Mouse (Mus musculus) neural tube, embryonic 14.5 days (tissue): Measurements from ENCODE around the gene Cytip. TPM values are rescaled to one million over a fixed set of nuclear protein-coding genes. Genes with fewer than 3 reads are reported as not detected.

ENCODE experiments used
- ATAC-seq: fragments of 200-750 bp; cut with Nextera tagmentation; 2 replicates; pipeline ENCODE4 v1.8.0; 2017; ENCODE audit warnings: low read depth, mild to moderate bottlenecking, moderate TSS enrichment, moderate library complexity
- H3K27ac ChIP-seq: fragments of 300-500 bp; sonication (generic); 2 replicates; pipeline ENCODE4 v1.5.1; 2014; ENCODE audit warnings: low read depth, mild to moderate bottlenecking, control low read depth, low read length, moderate library complexity, mixed read lengths
- H3K27me3 ChIP-seq: fragments of 300-500 bp; sonication (generic); 2 replicates; pipeline ENCODE4 v1.6.1; 2014; ENCODE audit warnings: low read length; ENCODE audit not compliant: control insufficient read depth, insufficient read depth
- H3K36me3 ChIP-seq: fragments of 300-500 bp; sonication (generic); 2 replicates; pipeline ENCODE4 v1.6.1; 2014; ENCODE audit warnings: low read length, mixed read lengths; ENCODE audit not compliant: control insufficient read depth, insufficient read depth
- H3K4me1 ChIP-seq: fragments of 300-500 bp; sonication (generic); 2 replicates; pipeline ENCODE4 v1.6.1; 2014; ENCODE audit warnings: low read length; ENCODE audit not compliant: control insufficient read depth, insufficient read depth
- H3K4me2 ChIP-seq: fragments of 300-500 bp; sonication (generic); 2 replicates; pipeline ENCODE4 v1.6.1; 2014; ENCODE audit warnings: mild to moderate bottlenecking, low read depth, low read length, control low read depth
- H3K4me3 ChIP-seq: fragments of 300-500 bp; sonication (generic); 2 replicates; pipeline ENCODE4 v1.5.1; 2014; ENCODE audit warnings: low read depth, low read length, control low read depth, mixed read lengths
- H3K9ac ChIP-seq: fragments of 300-500 bp; sonication (generic); replicated peaks from 2 replicates; pipeline ENCODE4 v1.6.1; 2014; ENCODE audit warnings: low read depth, mild to moderate bottlenecking, control low read depth, low read length, mixed read lengths
- H3K9me3 ChIP-seq: fragments of 300-500 bp; sonication (generic); 2 replicates; pipeline ENCODE4 v1.6.1; 2016; ENCODE audit warnings: low read length; ENCODE audit not compliant: control insufficient read depth
- WGBS: fragments of 180-500 bp; shearing (Covaris S2); extraction: QIAGEN DNeasy Blood & Tissue Kit; methylation state at CpG from one replicate; pipeline ENCODE4 v1.1.7; 2014; 5-methylcytosine and 5-hydroxymethylcytosine counted together
- polyA plus RNA-seq: library from polyadenylated mRNA; unstranded; fragments of >200 nt; fragmentation: Nextera tagmentation; extraction: Ambion mirVana; gene quantifications from 2 replicates; pipeline ENCODE4 v1.2.1, GENCODE M21; 2014

The Cytip gene
- polyA plus RNA-seq, 1 experiment from 2014 or later: 0.33 TPM

DNA sequence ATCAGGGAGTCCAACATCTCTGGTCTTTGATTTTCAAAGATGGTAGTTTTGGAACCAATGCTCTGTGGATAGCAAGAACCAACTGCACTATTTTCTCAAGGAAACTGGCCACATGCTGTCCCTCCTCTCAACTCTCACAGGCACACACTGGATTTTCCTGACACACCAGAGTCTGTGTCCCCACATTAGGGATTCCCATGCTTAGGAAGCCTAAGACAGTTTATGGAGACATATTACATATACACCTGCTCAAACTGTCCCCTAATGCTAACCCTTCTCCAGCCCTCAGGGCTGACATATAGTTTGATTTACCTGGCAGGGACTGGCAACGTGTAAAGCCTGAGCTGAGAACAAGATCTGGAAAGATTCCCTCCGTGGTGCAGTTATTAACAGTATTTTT is 37.2 kb downstream of the Cytip start:
- Histone ChIP-seq H3K4me2 (no peak overlapping the region), H3K9me3 (no peaks in the 10 kb centered on the region), H3K27me3 (no peaks in the 10 kb centered on the region), H3K4me1 (no peaks in the 10 kb centered on the region), H3K4me3 (no peak overlapping the region), H3K9ac (no peak overlapping the region), H3K36me3 (no peaks in the 10 kb centered on the region), H3K27ac (no peak overlapping the region)
- 83% methylated on average over 2 of the region's 2 CpGs for WGBS
- ATAC-seq: no peak

DNA sequence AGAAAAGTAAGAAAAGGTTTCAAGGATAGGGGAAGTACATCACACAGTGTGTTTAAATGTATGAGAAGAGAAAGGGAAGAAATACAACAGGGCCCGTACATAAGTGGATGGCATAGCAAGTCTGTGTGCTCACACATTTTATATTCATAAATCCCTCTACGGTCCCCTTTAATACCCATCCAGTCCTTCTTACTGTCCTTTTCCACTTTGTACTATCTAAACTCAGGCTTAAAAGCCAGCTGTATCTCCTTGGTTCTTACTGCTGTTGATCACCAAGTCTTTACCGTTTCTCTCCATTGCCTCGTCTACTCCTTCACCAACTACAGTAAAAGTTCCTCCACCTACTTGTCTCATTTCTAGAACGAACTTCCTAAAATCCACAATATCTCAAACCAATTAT is 37.9 kb downstream of the Cytip start:
- Histone ChIP-seq H3K36me3 (no peaks in the 10 kb centered on the region), H3K4me3 (no peak overlapping the region), H3K4me2 (no peak overlapping the region), H3K27ac (no peak overlapping the region), H3K4me1 (no peaks in the 10 kb centered on the region), H3K9ac (no peak overlapping the region), H3K9me3 (no peaks in the 10 kb centered on the region), H3K27me3 (no peaks in the 10 kb centered on the region)
- ATAC-seq: no peak
- WGBS: 95% methylated on average over 5 of the region's 5 CpGs

DNA sequence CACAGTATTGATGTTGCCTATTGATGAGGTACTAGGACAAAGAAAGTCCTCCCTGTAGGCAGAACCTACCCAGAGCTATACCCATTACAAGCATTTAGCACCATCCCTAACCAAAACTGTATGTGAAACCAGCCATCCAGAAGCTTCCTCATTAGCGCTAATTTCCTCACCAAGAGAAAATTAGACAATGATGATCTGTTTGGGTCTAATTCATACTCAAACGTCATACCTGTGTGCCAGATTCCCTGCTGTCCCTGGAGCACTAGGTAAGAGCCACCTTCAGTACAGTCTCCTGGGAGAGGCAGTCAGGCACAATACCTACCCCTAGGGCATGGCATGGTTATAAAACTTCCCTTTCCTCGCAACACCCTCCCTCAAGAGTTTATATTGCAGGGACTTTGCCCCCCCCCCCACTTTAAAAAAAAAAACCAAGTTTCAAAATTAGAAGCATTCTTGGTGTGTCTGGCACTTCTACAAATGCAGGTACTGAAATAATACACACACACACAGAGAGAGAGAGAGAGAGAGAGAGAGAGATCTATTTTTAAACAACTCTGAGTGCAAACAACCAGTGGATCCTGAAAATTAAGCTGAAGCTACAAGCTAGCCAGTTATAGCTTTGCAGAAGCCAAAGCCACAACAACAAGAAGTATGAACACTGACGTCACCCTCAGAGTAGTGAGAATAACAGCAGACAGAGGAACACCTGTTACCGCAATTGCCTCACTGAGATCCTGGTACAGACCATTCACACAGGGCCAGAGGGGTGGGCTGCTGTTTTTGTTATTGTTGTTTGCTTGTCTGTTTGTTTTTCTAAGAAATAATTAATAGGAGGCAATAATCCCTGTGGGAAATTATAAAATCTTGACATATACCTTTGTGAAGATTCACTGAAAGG is 38.6 kb downstream of the Cytip start:
- no peak for ATAC-seq
- Histone ChIP-seq H3K36me3 (no peaks in the 10 kb centered on the region), H3K4me3 (no peak overlapping the region), H3K27ac (no peak overlapping the region), H3K9ac (no peak overlapping the region), H3K4me1 (no peaks in the 10 kb centered on the region), H3K9me3 (no peaks in the 10 kb centered on the region), H3K4me2 (no peak overlapping the region), H3K27me3 (no peaks in the 10 kb centered on the region)
- 83% methylated on average over 5 of the region's 5 CpGs for WGBS

DNA sequence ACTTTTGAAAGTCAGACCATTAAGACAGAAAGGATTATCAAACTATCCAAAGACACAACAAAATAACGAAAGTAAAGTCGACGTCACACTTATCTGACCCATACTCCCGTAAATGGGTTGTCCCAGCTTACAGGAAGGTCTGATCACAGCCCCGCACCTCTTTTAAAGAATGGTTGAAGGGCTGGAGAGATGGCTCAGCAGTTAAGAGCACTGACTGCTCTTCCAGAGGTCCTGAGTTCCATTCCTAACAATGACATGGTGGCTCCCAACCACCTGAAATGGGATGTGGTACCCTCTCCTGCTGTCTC is 39.3 kb downstream of the Cytip start:
- Histone ChIP-seq H3K27ac (no peak overlapping the region), H3K4me1 (no peaks in the 10 kb centered on the region), H3K4me3 (no peak overlapping the region), H3K9ac (no peak overlapping the region), H3K36me3 (no peaks in the 10 kb centered on the region), H3K27me3 (no peaks in the 10 kb centered on the region), H3K4me2 (no peak overlapping the region), H3K9me3 (no peaks in the 10 kb centered on the region)
- ATAC-seq: no peak
- 95% methylated on average over 5 of the region's 5 CpGs for WGBS

DNA sequence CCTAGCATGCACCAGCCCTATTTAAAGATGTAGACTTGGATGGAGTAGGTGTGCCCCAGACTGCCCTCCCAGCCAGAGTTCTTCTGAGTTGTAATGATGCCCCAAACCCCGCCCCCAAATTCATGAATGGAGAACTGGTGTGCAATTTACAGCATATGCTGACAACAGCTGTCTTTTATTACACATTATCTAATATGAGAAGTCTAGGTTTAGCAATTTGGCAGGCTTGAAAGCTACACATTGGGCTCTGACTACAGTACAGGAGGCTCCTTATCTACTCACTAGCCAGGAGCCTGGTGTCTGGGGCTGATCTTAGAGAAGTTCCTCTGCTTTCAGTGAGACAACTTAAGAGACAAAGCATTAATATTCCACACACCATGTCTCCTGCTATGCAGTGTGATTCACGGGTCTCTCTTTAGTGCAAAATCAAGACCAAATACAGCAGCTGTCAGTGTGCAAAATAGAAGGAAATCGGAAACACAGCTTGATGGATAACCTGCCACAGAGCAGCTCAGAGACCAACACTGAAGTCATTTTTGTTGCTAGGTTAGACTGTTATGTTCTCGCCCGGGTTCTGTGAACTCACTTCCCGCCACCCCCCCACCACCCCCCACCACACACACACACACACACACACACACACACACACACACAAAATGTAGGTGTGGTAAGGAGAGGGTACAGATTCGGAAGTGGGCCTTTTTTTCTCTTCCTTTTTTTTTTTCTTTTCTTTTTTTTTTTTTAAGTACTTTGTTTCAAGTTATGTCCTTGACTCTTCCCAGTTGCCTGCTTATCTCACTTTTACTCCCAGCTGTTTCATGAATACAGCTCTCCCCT is 39.8 kb downstream of the Cytip start:
- Histone ChIP-seq H3K9ac (no peak overlapping the region), H3K9me3 (no peaks in the 10 kb centered on the region), H3K27ac (no peak overlapping the region), H3K27me3 (no peaks in the 10 kb centered on the region), H3K36me3 (no peaks in the 10 kb centered on the region), H3K4me2 (no peak overlapping the region), H3K4me3 (no peak overlapping the region), H3K4me1 (no peaks in the 10 kb centered on the region)
- ATAC-seq: peak; percentile 49; the same call in 1 of the 2 replicates
- 52% methylated on average over 7 of the region's 7 CpGs for WGBS

DNA sequence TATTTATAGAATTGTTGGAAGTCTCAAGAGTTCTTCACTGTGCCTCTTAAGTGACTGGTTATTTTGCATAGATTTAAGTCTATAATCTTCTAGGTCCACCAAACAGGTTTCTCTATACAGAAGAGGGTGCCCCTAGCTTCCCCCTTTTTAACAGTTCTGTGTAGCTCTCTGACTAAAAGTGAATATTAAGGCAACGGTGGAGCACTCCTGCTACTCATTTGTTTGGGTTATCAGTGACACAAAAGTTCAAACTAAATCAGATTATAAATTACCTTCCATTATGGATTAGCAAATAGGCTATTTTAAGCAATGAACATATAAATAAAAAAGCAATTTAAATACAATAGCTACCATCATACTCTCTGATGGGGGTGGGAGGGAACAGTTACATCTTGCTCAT is 40.8 kb downstream of the Cytip start:
- no peak for ATAC-seq
- H3K4me1 ChIP-seq: no peaks in the 10 kb centered on the region
- H3K9me3 ChIP-seq: no peaks in the 10 kb centered on the region
- no peak overlapping the region for H3K9ac ChIP-seq
- no peak overlapping the region for H3K27ac ChIP-seq
- H3K36me3 ChIP-seq: no peaks in the 10 kb centered on the region
- WGBS: 93% methylated on average over 1 of the region's 1 CpGs
- H3K4me3 ChIP-seq: no peak overlapping the region
- H3K4me2 ChIP-seq: no peak overlapping the region
- no peaks in the 10 kb centered on the region for H3K27me3 ChIP-seq

DNA sequence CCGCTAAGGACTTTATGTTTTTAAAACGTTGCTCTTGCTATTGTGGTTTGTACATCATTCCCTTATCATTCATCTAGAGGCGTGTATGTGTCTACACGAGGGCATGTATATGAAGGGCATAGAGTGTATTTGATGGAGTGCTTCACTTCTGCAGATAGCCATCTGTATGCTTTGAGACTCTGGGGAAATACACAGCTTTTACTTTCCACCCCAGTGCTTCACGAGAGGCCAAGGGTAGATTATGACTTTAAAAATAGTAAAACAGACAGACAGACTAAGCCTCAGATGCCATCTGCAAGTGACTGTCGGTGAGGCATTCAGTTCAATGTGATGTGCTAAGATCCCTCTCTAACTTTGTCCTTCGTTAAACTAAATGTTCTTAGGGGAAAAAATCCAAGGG is 41.6 kb downstream of the Cytip start:
- Histone ChIP-seq H3K9ac (no peak overlapping the region), H3K4me1 (no peaks in the 10 kb centered on the region), H3K27me3 (no peaks in the 10 kb centered on the region), H3K36me3 (no peaks in the 10 kb centered on the region), H3K9me3 (no peaks in the 10 kb centered on the region), H3K4me3 (no peak overlapping the region), H3K27ac (no peak overlapping the region), H3K4me2 (no peak overlapping the region)
- 87% methylated on average over 7 of the region's 7 CpGs for WGBS
- no peak for ATAC-seq

DNA sequence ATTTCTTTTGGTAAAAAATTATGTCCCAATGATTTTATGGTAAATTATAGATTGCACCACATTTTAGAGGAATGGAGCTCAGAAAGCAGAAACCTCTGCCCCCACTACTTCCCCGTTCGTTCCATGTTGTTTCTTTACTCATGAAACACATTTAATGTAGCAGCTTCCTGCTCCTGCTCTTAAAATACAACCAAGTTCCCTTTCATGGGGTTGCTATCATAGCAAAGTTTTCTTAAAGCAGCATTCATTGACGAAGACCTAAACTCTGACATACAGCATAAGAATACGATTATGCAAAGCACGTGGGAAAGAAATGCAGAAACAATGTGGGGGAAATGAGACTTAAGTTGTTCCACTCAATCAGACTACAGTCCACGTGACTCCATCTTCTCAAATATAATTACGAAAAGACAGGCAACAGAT is 45.3 kb downstream of the Cytip start:
- H3K27me3 ChIP-seq: no peaks in the 10 kb centered on the region
- ATAC-seq: no peak

DNA sequence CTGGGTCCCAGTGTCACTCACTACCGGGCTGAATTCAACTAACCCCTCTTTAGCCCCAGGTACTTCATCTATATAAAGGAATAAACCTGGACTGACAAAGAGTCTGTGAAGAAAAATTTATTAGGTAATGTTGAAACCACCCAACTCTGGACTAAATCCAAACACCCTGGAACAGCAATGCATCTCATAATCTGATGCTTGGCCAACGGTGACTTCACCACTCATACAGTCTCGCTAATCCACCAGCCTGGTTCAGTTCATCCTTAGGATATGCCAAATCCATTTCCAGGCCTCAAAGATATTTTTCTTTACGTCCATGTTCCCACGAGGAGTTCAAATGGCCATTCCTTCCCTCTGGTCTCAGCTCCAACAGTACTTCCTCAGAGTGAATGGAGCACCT is 48.8 kb downstream of the Cytip start:
- H3K27me3 ChIP-seq: no peaks in the 10 kb centered on the region
- no peak overlapping the region for H3K4me2 ChIP-seq
- H3K9ac ChIP-seq: no peak overlapping the region
- H3K36me3 ChIP-seq: no peaks in the 10 kb centered on the region
- H3K4me3 ChIP-seq: no peak overlapping the region
- no peaks in the 10 kb centered on the region for H3K4me1 ChIP-seq
- no peak for ATAC-seq
- no peaks in the 10 kb centered on the region for H3K9me3 ChIP-seq
- WGBS: 94% methylated on average over 5 of the region's 5 CpGs
- no peak overlapping the region for H3K27ac ChIP-seq

More for the DNA sequence above, 45.3 kb downstream of the Cytip start:
- H3K4me2 ChIP-seq: no peak overlapping the region
- WGBS: 88% methylated on average over 7 of the region's 7 CpGs
- no peak overlapping the region for H3K4me3 ChIP-seq
- no peaks in the 10 kb centered on the region for H3K36me3 ChIP-seq
- H3K4me1 ChIP-seq: no peaks in the 10 kb centered on the region
- no peak overlapping the region for H3K27ac ChIP-seq
- H3K9ac ChIP-seq: no peak overlapping the region
- no peaks in the 10 kb centered on the region for H3K9me3 ChIP-seq
